Mouse (Mus musculus) stomach, postnatal 0 days (tissue): ENCODE data around the gene Grm1.

ENCODE experiments used
- CTCF ChIP-seq: IDR thresholded peaks from 2 replicates; pipeline ENCODE4 v1.5.1; 2016; ENCODE audit warnings: antibody characterized with exemption, low read depth, mild to moderate bottlenecking, moderate library complexity
- EP300 ChIP-seq: optimal IDR thresholded peaks from 2 replicates; pipeline ENCODE3; 2016; ENCODE audit warnings: antibody characterized with exemption

DNA sequence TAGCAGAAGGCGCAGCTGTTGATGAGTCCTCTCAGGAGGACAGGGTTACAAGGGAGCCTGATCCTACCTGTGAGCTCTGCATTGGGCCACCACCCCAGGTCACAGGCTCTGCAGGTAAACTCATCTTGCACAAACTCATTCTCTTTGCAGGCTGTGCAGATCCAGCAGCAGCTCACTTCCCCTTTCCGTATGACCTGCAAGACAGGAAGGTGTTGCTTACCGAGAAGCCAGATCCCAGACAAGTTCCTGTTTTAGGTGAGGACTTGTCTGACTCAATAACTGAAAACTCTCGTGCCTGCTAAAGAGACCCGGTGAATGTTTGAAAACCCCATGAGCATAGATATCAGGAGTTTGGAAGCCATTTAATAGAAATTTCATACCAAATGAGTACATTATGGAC lies 349.1 kb downstream of the Grm1 start:
- TF ChIP-seq EP300 = no peak
- no peak for TF ChIP-seq CTCF
